Mouse (Mus musculus) thymus, adult 18-20 months (tissue): ENCODE results near the gene Tmem158.

Source experiments
- DNase-seq, 2 experiments: peaks; one replicate each; pipeline ENCODE4 v3.0.0; 2022; ENCODE audit warnings: mixed read lengths in 2 of 2

The Tmem158 gene

GRCm38 (mm10) chr9:123260611-123261021 lies at the start of gene Tmem158:
Gene Tmem158, minus strand, starts transcription at chr9:123260764.
- DNase-seq: peak; percentile 78

- DNase-seq: no peak
Observed at GRCm38 (mm10) chr9:123309685-123310365, 49.3 kb upstream of the Tmem158 start.

- no peak for DNase-seq
Observed at GRCm38 (mm10) chr9:123309073-123309472, 48.5 kb upstream of the Tmem158 start.

- no peak for DNase-seq
Observed at GRCm38 (mm10) chr9:123304917-123305316, 44.4 kb upstream of the Tmem158 start.

GRCm38 (mm10) chr9:123303952-123304351 lies 43.4 kb upstream of the Tmem158 start:
- DNase-seq: no peak

- no peak for DNase-seq
Observed at GRCm38 (mm10) chr9:123302759-123303313, 42.3 kb upstream of the Tmem158 start.

- DNase-seq: no peak
Observed at GRCm38 (mm10) chr9:123297862-123298261, 37.3 kb upstream of the Tmem158 start.

GRCm38 (mm10) chr9:123296229-123296628 lies 35.7 kb upstream of the Tmem158 start:
- no peak for DNase-seq

- no peak for DNase-seq
Observed at GRCm38 (mm10) chr9:123294581-123294980, 34.0 kb upstream of the Tmem158 start.

GRCm38 (mm10) chr9:123288378-123288777 lies 27.8 kb upstream of the Tmem158 start:
- DNase-seq: no peak

- DNase-seq: no peak
Observed at GRCm38 (mm10) chr9:123285623-123286022, 25.1 kb upstream of the Tmem158 start.

GRCm38 (mm10) chr9:123280775-123281174 lies 20.2 kb upstream of the Tmem158 start:
- no peak for DNase-seq

- no peak for DNase-seq
Observed at GRCm38 (mm10) chr9:123278003-123278402, 17.4 kb upstream of the Tmem158 start.

- no peak for DNase-seq
Observed at GRCm38 (mm10) chr9:123275373-123275772, 14.8 kb upstream of the Tmem158 start.

GRCm38 (mm10) chr9:123274674-123275073 lies 14.1 kb upstream of the Tmem158 start:
- DNase-seq: no peak

- no peak for DNase-seq
Observed at GRCm38 (mm10) chr9:123273876-123274275, 13.3 kb upstream of the Tmem158 start.

GRCm38 (mm10) chr9:123271552-123271951 lies 11.0 kb upstream of the Tmem158 start:
- DNase-seq: no peak

- no peak for DNase-seq
Observed at GRCm38 (mm10) chr9:123269906-123270558, 9.5 kb upstream of the Tmem158 start.

GRCm38 (mm10) chr9:123259896-123260610 lies 511 bp downstream of the Tmem158 start:
- DNase-seq: peak; percentile 26 to 31

GRCm38 (mm10) chr9:123259461-123259895 lies 1.1 kb downstream of the Tmem158 start:
- peak; percentile 7 to 22 for DNase-seq

GRCm38 (mm10) chr9:123258796-123259195 lies 1.8 kb downstream of the Tmem158 start:
- DNase-seq: no peak

- DNase-seq: no peak
Observed at GRCm38 (mm10) chr9:123255736-123256135, 4.8 kb downstream of the Tmem158 start.

- no peak for DNase-seq
Observed at GRCm38 (mm10) chr9:123247992-123248391, 12.6 kb downstream of the Tmem158 start.
